Mouse (Mus musculus) midbrain, embryonic 12.5 days (tissue): ENCODE results near the gene Sptb. TPM values are rescaled to one million over a fixed set of nuclear protein-coding genes. Genes with fewer than 3 reads are reported as not detected.

Experiments used
- ATAC-seq: fragments of 200-750 bp; cut with Nextera tagmentation; 2 replicates; pipeline ENCODE4 v1.8.0; 2017; ENCODE audit warnings: low read depth, moderate TSS enrichment, moderate library complexity; ENCODE audit not compliant: low FRiP score
- H3K27ac ChIP-seq: fragments of 300-500 bp; sonication (generic); replicated peaks from 2 replicates; pipeline ENCODE4 v1.5.1; 2016; ENCODE audit warnings: mild to moderate bottlenecking
- H3K27me3 ChIP-seq: fragments of 300-500 bp; sonication (generic); 2 replicates; pipeline ENCODE4 v1.6.1; 2016; ENCODE audit warnings: mild to moderate bottlenecking
- H3K36me3 ChIP-seq: fragments of 300-500 bp; sonication (generic); 2 replicates; pipeline ENCODE4 v1.6.1; 2016
- H3K4me1 ChIP-seq: fragments of 300-500 bp; sonication (generic); 2 replicates; pipeline ENCODE4 v1.6.1; 2016
- H3K4me2 ChIP-seq: fragments of 300-500 bp; sonication (generic); replicated peaks from 2 replicates; pipeline ENCODE4 v1.6.1; 2016; ENCODE audit warnings: mild to moderate bottlenecking, moderate library complexity
- H3K4me3 ChIP-seq: fragments of 300-500 bp; sonication (generic); 2 replicates; pipeline ENCODE4 v1.5.1; 2016; ENCODE audit warnings: mild to moderate bottlenecking
- H3K9ac ChIP-seq: fragments of 300-500 bp; sonication (generic); replicated peaks from 2 replicates; pipeline ENCODE4 v1.6.1; 2016; ENCODE audit warnings: mild to moderate bottlenecking, moderate library complexity
- H3K9me3 ChIP-seq: fragments of 300-500 bp; sonication (generic); 2 replicates; pipeline ENCODE4 v1.6.1; 2016; ENCODE audit warnings: mild to moderate bottlenecking
- WGBS: fragments of 180-500 bp; shearing (Covaris S2); methylation state at CpG from one replicate; pipeline ENCODE4 v1.1.7; 2016; 5-methylcytosine and 5-hydroxymethylcytosine counted together
- polyA plus RNA-seq: library from polyadenylated mRNA; unstranded; fragments of >200 nt; fragmentation: Nextera tagmentation; extraction: Ambion mirVana; gene quantifications from 2 replicates; pipeline ENCODE4 v1.2.1, GENCODE M21; 2016

The Sptb gene
- 2.4 and 2.6 TPM in 2 replicates for polyA plus RNA-seq

- Histone ChIP-seq H3K9ac (peak within 1 kb of the TSS; percentile 59), H3K36me3 (no peaks in the 10 kb centered on the region), H3K4me1 (peaks cover 15% of the 10 kb centered on the region), H3K27ac (no peak within 1 kb of the TSS), H3K27me3 (peaks cover 63% of the 10 kb centered on the region), H3K9me3 (no peaks in the 10 kb centered on the region), H3K4me2 (peak within 1 kb of the TSS; percentile 100), H3K4me3 (peak within 1 kb of the TSS; percentile 71)
- ATAC-seq = peak; percentile 74
- under 1% methylated on average over 40 of the region's 40 CpGs for WGBS
These were observed at the start of gene Sptb for GRCm38 (mm10) chr12:76710351-76711100. Sptb (minus strand) TSS chr12:76710547.

GRCm38 (mm10) chr12:76752652-76753318, 42.4 kb upstream of the Sptb start:
- Histone ChIP-seq H3K27me3 (no peaks in the 10 kb centered on the region), H3K9me3 (no peaks in the 10 kb centered on the region), H3K4me2 (peak overlapping the region; percentile 26; the same call in 1 of the 2 replicates), H3K4me3 (no peak overlapping the region), H3K36me3 (no peaks in the 10 kb centered on the region), H3K27ac (no peak overlapping the region), H3K9ac (no peak overlapping the region), H3K4me1 (no peaks in the 10 kb centered on the region)
- no peak for ATAC-seq
- WGBS = 51% methylated on average over 14 of the region's 14 CpGs

GRCm38 (mm10) chr12:76750866-76751459, 40.6 kb upstream of the Sptb start:
- no peaks in the 10 kb centered on the region for H3K9me3 ChIP-seq
- 81% methylated on average over 16 of the region's 16 CpGs for WGBS
- H3K36me3 ChIP-seq = no peaks in the 10 kb centered on the region
- H3K27ac ChIP-seq = no peak overlapping the region
- H3K4me1 ChIP-seq = no peaks in the 10 kb centered on the region
- ATAC-seq = no peak
- no peak overlapping the region for H3K4me3 ChIP-seq
- no peaks in the 10 kb centered on the region for H3K27me3 ChIP-seq
- H3K9ac ChIP-seq = no peak overlapping the region
- no peak overlapping the region for H3K4me2 ChIP-seq

- Histone ChIP-seq H3K27me3 (no peaks in the 10 kb centered on the region), H3K27ac (no peak overlapping the region), H3K4me1 (no peaks in the 10 kb centered on the region), H3K9ac (no peak overlapping the region), H3K4me3 (no peak overlapping the region), H3K9me3 (peaks cover 3% of the 10 kb centered on the region; the same call in 1 of the 2 replicates), H3K4me2 (no peak overlapping the region), H3K36me3 (no peaks in the 10 kb centered on the region)
- 90% methylated on average over 4 of the region's 4 CpGs for WGBS
- no peak for ATAC-seq
These were observed 17.6 kb upstream of the Sptb start for GRCm38 (mm10) chr12:76727955-76728354.

- 83% methylated on average over 3 of the region's 3 CpGs for WGBS
- H3K9me3 ChIP-seq = peaks cover 3% of the 10 kb centered on the region; the same call in 1 of the 2 replicates
- H3K4me2 ChIP-seq = no peak overlapping the region
- H3K4me3 ChIP-seq = no peak overlapping the region
- no peak overlapping the region for H3K27ac ChIP-seq
- no peaks in the 10 kb centered on the region for H3K36me3 ChIP-seq
- no peak overlapping the region for H3K9ac ChIP-seq
- no peaks in the 10 kb centered on the region for H3K4me1 ChIP-seq
- ATAC-seq = no peak
- no peaks in the 10 kb centered on the region for H3K27me3 ChIP-seq
These were observed 11.7 kb upstream of the Sptb start for GRCm38 (mm10) chr12:76722026-76722425.

- ATAC-seq = no peak
- no peak overlapping the region for H3K4me2 ChIP-seq
- peaks cover 3% of the 10 kb centered on the region; the same call in 1 of the 2 replicates for H3K9me3 ChIP-seq
- no peaks in the 10 kb centered on the region for H3K27me3 ChIP-seq
- H3K4me1 ChIP-seq = no peaks in the 10 kb centered on the region
- no peak overlapping the region for H3K9ac ChIP-seq
- no peak overlapping the region for H3K27ac ChIP-seq
- no peak overlapping the region for H3K4me3 ChIP-seq
- H3K36me3 ChIP-seq = no peaks in the 10 kb centered on the region
These were observed 10.2 kb upstream of the Sptb start for GRCm38 (mm10) chr12:76720572-76720971.

- no peaks in the 10 kb centered on the region for H3K36me3 ChIP-seq
- H3K9ac ChIP-seq = no peak overlapping the region
- H3K4me2 ChIP-seq = no peak overlapping the region
- no peaks in the 10 kb centered on the region for H3K4me1 ChIP-seq
- no peaks in the 10 kb centered on the region for H3K9me3 ChIP-seq
- 80% methylated on average over 4 of the region's 4 CpGs for WGBS
- peaks cover 3% of the 10 kb centered on the region; the same call in 1 of the 2 replicates for H3K27me3 ChIP-seq
- ATAC-seq = no peak
- no peak overlapping the region for H3K4me3 ChIP-seq
- H3K27ac ChIP-seq = no peak overlapping the region
These were observed 8.0 kb upstream of the Sptb start for GRCm38 (mm10) chr12:76718384-76718783.

- 1% methylated on average over 41 of the region's 55 CpGs for WGBS
- Histone ChIP-seq H3K4me2 (peak overlapping the region; percentile 100), H3K9me3 (no peaks in the 10 kb centered on the region), H3K36me3 (no peaks in the 10 kb centered on the region), H3K9ac (peak overlapping the region; percentile 59), H3K27me3 (peaks cover 64% of the 10 kb centered on the region), H3K27ac (no peak overlapping the region), H3K4me3 (peak overlapping the region; percentile 71), H3K4me1 (peaks cover 15% of the 10 kb centered on the region)
- ATAC-seq = peak; percentile 88
These were observed 474 bp downstream of the Sptb start for GRCm38 (mm10) chr12:76709795-76710350.

GRCm38 (mm10) chr12:76708956-76709794, 1.2 kb downstream of the Sptb start:
- H3K4me1 ChIP-seq = peaks cover 15% of the 10 kb centered on the region
- H3K9me3 ChIP-seq = no peaks in the 10 kb centered on the region
- H3K4me3 ChIP-seq = peak overlapping the region; percentile 71
- 6% methylated on average over 31 of the region's 34 CpGs for WGBS
- peak; percentile 59; the same call in 1 of the 2 replicates for ATAC-seq
- peak overlapping the region; percentile 100 for H3K4me2 ChIP-seq
- no peaks in the 10 kb centered on the region for H3K36me3 ChIP-seq
- peaks cover 64% of the 10 kb centered on the region for H3K27me3 ChIP-seq
- peak overlapping the region; percentile 59 for H3K9ac ChIP-seq
- H3K27ac ChIP-seq = no peak overlapping the region

- Histone ChIP-seq H3K27ac (no peak overlapping the region), H3K9me3 (no peaks in the 10 kb centered on the region), H3K4me3 (no peak overlapping the region), H3K4me2 (no peak overlapping the region), H3K4me1 (peaks cover 15% of the 10 kb centered on the region), H3K27me3 (peaks cover 59% of the 10 kb centered on the region), H3K9ac (no peak overlapping the region), H3K36me3 (no peaks in the 10 kb centered on the region)
- WGBS = 72% methylated on average over 3 of the region's 3 CpGs
- ATAC-seq = no peak
These were observed 2.2 kb downstream of the Sptb start for GRCm38 (mm10) chr12:76708181-76708580.

GRCm38 (mm10) chr12:76696380-76696935, 13.9 kb downstream of the Sptb start:
- H3K4me1 ChIP-seq = peaks cover 7% of the 10 kb centered on the region; the same call in 1 of the 2 replicates
- H3K9ac ChIP-seq = no peak overlapping the region
- H3K27ac ChIP-seq = no peak overlapping the region
- WGBS = 87% methylated on average over 13 of the region's 13 CpGs
- H3K4me3 ChIP-seq = no peak overlapping the region
- no peaks in the 10 kb centered on the region for H3K9me3 ChIP-seq
- H3K27me3 ChIP-seq = no peaks in the 10 kb centered on the region
- no peaks in the 10 kb centered on the region for H3K36me3 ChIP-seq
- no peak overlapping the region for H3K4me2 ChIP-seq
- no peak for ATAC-seq
